Mouse (Mus musculus) ES-Bruce4 (cell line): ENCODE measurements around the gene Fads2. TPM values are rescaled to one million over a fixed set of nuclear protein-coding genes. Genes with fewer than 3 reads are reported as not detected.

Experiments used
- H3K27ac ChIP-seq: 2 replicates; pipeline ENCODE4 v1.5.1; 2012; ENCODE audit warnings: low read length, inconsistent platforms; ENCODE audit not compliant: insufficient read depth
- H3K27me3 ChIP-seq: 2 replicates; pipeline ENCODE4 v1.6.1; 2012; ENCODE audit warnings: mild to moderate bottlenecking, low read length, inconsistent platforms; ENCODE audit not compliant: control insufficient read depth, poor library complexity, insufficient read depth, severe bottlenecking
- H3K36me3 ChIP-seq: 2 replicates; pipeline ENCODE4 v1.6.1; 2012; ENCODE audit warnings: inconsistent platforms, mild to moderate bottlenecking, low read length, moderate library complexity; ENCODE audit not compliant: control insufficient read depth, poor library complexity, insufficient read depth, severe bottlenecking
- H3K4me1 ChIP-seq: one replicate; pipeline ENCODE4 v1.8.1; 2011; ENCODE audit warnings: low read length; ENCODE audit not compliant: control insufficient read depth, insufficient read depth
- H3K4me3 ChIP-seq: 2 replicates; pipeline ENCODE4 v1.5.1; 2011; ENCODE audit warnings: low read depth, mild to moderate bottlenecking, low read length
- H3K9ac ChIP-seq: 2 replicates; pipeline ENCODE4 v1.6.1; 2012; ENCODE audit warnings: low read depth, mild to moderate bottlenecking, inconsistent platforms; ENCODE audit not compliant: poor library complexity, severe bottlenecking
- H3K9me3 ChIP-seq: replicated peaks from 2 replicates; pipeline ENCODE4 v1.6.1; 2012; ENCODE audit warnings: mild to moderate bottlenecking, low read length, inconsistent platforms; ENCODE audit not compliant: control insufficient read depth, poor library complexity, insufficient read depth, severe bottlenecking
- CTCF ChIP-seq: IDR thresholded peaks from one replicate; pipeline ENCODE4 v1.8.1; 2011; ENCODE audit warnings: low read depth, low read length
- EP300 ChIP-seq: IDR thresholded peaks from 2 replicates; pipeline ENCODE4 v1.6.1; 2011; ENCODE audit warnings: low read depth, low read length; ENCODE audit not compliant: insufficient read depth
- POLR2A ChIP-seq: IDR thresholded peaks from one replicate; pipeline ENCODE4 v1.8.1; 2011; ENCODE audit warnings: low read length; ENCODE audit not compliant: insufficient read depth
- polyA plus RNA-seq: library from polyadenylated mRNA; stranded (reverse); fragments of >200 nt; gene quantifications from 2 replicates; pipeline ENCODE4 v1.2.4, GENCODE M21; 2011; ENCODE audit warnings: low read depth; ENCODE audit not compliant: missing spikeins, insufficient read depth, insufficient read length

Fads2 gene
- polyA plus RNA-seq, 1 experiment, result 104 TPM

GRCm38 (mm10) chr19:10034356-10034755, 67.2 kb downstream of the Fads2 start:
- Histone ChIP-seq H3K4me1 (no peaks in the 10 kb centered on the region), H3K36me3 (no peaks in the 10 kb centered on the region), H3K27ac (no peak overlapping the region), H3K9me3 (no peaks in the 10 kb centered on the region), H3K27me3 (no peaks in the 10 kb centered on the region), H3K4me3 (no peak overlapping the region), H3K9ac (no peak overlapping the region)
- TF ChIP-seq POLR2A (no peak), EP300 (no peak), CTCF (no peak)

GRCm38 (mm10) chr19:10033211-10033973, 68.2 kb downstream of the Fads2 start:
- Histone ChIP-seq H3K9me3 (no peaks in the 10 kb centered on the region), H3K4me3 (no peak overlapping the region), H3K9ac (no peak overlapping the region), H3K4me1 (no peaks in the 10 kb centered on the region), H3K27me3 (no peaks in the 10 kb centered on the region), H3K36me3 (no peaks in the 10 kb centered on the region), H3K27ac (no peak overlapping the region)
- TF ChIP-seq POLR2A (no peak), CTCF (peak; percentile 89)

- no peaks in the 10 kb centered on the region for H3K36me3 ChIP-seq
- H3K9ac ChIP-seq, result no peak overlapping the region
- H3K27me3 ChIP-seq, result no peaks in the 10 kb centered on the region
- TF ChIP-seq EP300 (no peak), CTCF (no peak), POLR2A (no peak)
- no peaks in the 10 kb centered on the region for H3K4me1 ChIP-seq
- no peak overlapping the region for H3K4me3 ChIP-seq
- no peak overlapping the region for H3K27ac ChIP-seq
- no peaks in the 10 kb centered on the region for H3K9me3 ChIP-seq
Observed at GRCm38 (mm10) chr19:10029746-10030145, 71.8 kb downstream of the Fads2 start.

GRCm38 (mm10) chr19:10025169-10025875, 76.2 kb downstream of the Fads2 start:
- Histone ChIP-seq H3K9me3 (no peaks in the 10 kb centered on the region), H3K4me1 (no peaks in the 10 kb centered on the region), H3K27me3 (no peaks in the 10 kb centered on the region), H3K9ac (no peak overlapping the region), H3K36me3 (no peaks in the 10 kb centered on the region), H3K27ac (no peak overlapping the region), H3K4me3 (no peak overlapping the region)
- no peak for TF ChIP-seq POLR2A
- TF ChIP-seq EP300, result no peak
- no peak for TF ChIP-seq CTCF

- Histone ChIP-seq H3K36me3 (no peaks in the 10 kb centered on the region), H3K9me3 (no peaks in the 10 kb centered on the region), H3K4me3 (no peak overlapping the region), H3K27me3 (no peaks in the 10 kb centered on the region), H3K4me1 (peaks cover 3% of the 10 kb centered on the region), H3K27ac (no peak overlapping the region), H3K9ac (no peak overlapping the region)
- TF ChIP-seq POLR2A (no peak), CTCF (no peak), EP300 (no peak)
Observed at GRCm38 (mm10) chr19:10023304-10023758, 78.2 kb downstream of the Fads2 start.
